Mouse (Mus musculus) heart, adult 8-10 months (tissue): Measurements from ENCODE around the gene Nrsn2. TPM values are rescaled to one million over a fixed set of nuclear protein-coding genes. Genes with fewer than 3 reads are reported as not detected.

Experiments
- DNase-seq: peaks from one replicate; pipeline ENCODE4 v3.0.0; 2022; ENCODE audit warnings: low spot score
- total RNA-seq, 4 experiments: library from RNA; stranded (reverse); gene quantifications; 2 replicates each; pipeline ENCODE4 v1.2.4; 2022

Nrsn2 gene
- total RNA-seq, 4 experiments from 2014 or later: not detected

DNA sequence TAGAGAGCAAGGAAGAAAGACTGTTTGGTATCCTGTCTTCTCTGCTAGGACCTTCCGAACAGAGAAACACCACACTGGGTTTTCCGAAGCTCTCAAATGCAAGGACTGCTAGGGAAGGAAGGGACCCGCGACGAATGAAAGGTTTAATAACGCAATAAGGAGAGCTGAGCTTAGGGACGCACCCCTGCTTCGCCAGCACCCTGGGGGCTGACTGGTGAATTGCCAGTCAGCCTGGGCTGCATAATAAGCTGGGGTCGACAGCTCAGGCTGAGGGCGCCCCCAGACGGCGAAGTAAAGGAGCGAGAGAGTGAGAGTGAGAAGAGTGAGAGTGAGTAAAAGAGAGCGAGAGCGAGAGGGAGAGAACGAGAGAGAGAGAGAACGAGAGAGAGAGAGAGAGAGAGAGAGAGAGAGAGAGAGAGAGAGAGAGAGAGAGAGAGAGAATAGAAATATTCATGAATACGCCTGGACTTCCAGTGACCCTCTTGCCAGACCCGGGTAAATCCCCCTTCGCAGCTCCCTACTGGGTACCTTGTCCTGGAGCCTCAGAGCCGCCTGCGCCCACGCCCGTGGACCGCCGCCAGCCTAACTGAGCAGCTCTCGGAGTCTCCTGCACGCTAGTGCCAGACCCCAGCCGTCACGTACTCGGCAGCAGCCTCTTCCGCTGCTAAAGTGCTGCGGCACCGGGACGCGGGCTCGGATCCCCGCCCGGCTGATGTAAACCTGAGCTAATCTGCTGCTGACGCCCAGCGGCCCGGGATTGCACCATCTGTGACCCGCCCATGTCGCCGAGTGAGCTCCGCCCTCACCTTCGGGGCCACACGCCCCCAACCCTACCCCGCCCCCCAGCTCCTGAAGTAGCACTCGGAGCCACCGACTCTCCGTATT is 32.9 kb downstream of the Nrsn2 start, which contains the start of gene Trib3:
Gene Trib3 (minus strand): TSS at position 704 of the 885 bp plus-strand sequence.
- peak; percentile 74 for DNase-seq

DNA sequence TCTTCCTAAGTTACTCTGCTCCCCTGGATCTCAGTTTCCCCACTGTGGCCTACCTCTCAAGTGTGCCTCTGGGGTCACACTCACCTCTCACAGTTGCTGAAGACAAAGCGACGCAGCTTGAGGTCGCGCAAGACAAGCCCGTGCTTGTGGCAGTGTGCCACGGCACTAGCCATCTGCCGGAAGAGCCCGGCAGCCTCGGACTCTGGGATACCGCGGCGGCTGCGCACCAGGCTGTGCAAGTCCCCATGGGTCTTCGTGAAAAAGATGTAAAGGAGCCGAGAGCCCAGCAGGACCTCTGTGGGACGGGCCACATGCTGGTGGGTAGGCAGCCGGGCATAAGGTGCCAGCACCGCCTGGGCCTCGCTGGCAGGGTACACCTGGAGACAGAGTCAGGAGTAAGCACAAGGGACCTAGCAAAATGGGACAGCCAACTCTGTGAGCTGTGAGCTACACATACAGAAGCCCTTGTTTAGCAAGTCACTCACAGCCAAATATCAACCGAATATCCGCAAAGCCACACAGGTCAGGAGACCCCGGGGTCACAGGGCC is 36.7 kb downstream of the Nrsn2 start:
- no peak for DNase-seq

GRCm38 (mm10) chr2:152338319-152338718 is 38.1 kb downstream of the Nrsn2 start:
- DNase-seq: no peak

DNA sequence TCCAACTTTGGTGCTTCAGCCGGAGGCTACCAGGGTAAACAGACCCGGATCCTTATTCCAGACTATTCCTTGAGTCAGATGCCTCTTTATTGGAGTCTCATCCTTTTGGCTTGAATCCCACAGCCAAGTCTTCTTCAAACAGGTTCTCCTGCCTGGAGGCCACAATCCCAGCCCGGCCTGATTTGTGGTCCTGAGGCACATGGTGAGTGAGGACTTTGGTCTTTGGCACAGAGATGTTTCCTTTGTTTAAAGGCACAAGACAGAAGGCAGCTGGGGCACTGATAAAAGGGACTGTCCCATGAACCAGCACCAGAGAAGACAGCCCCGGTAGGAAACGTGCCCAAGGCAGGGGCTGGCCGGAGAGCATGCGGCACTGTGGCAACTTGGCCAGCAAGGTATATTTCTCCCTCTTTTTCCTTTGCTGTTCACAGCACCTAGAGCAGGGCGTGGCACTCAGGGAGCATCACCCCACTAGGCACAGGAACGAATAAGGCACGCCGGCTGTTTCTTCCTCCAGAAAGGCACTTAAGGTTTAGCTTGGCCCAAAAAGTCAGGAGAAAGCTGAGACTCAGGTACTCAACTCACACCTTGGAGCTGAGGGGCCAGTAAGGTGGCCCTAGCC is 38.7 kb downstream of the Nrsn2 start:
- DNase-seq: no peak

DNA sequence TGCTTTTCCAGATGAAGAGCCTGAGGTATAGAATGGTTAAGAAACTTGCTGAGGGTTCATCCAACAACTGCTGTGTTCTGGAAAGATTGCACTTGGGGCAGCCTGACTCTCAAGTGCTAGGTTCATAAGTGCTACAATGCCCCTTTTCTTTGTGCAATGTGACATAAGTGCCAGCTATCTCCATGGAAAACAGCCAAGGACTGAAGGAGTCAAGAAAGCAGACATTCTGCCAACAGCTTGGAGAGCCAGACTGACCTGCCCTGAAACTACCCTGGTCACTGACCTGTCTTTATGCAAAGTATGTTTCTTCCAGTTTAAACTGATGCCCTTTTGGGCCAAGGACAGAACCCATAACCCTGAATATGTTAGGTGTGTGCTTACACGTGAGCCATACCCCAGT is 39.6 kb downstream of the Nrsn2 start:
- no peak for DNase-seq

- no peak for DNase-seq
Observed at GRCm38 (mm10) chr2:152335289-152335820, 41.1 kb downstream of the Nrsn2 start.

- no peak for DNase-seq
Observed at GRCm38 (mm10) chr2:152333345-152334006, 43.0 kb downstream of the Nrsn2 start.

DNA sequence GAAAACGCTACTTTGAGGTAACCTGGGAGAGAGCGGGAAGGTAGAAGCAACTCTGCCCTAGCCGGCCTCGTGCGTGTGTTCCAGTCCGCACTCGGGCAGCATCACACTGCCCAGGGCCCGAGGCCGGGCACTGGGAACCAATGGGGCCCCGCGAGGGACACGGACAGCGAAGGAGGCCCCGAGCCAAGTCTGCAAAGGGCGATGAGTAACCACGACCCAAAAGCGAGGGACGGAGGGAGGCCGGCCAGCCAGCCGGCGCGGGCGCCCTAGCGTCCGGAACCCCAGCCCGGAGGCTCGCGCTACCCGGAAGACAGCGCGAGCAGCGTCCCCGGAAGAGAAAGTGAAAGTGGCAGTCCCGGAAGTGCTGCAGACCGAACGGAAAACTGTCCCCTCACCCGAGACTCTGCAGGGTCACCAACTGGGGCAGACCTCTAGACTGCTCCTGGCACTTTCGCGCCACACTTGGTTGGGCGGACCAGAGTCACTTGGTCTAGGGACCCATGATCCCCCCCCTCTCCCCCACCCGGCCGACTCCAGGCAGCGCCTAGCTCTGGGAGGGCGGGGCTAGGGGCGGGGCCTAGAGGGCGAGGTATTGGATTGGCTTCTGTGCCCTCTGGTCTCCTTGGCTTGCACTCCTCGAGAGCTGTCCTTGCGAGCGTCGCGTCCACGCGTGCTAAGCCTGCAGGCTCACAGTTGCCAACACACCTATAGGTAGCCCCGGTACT is 44.2 kb downstream of the Nrsn2 start, which contains the start of gene Rbck1:
Gene Rbck1 (minus strand): TSS at position 553 of the 725 bp plus-strand sequence.
- DNase-seq: peak; percentile 89

DNA sequence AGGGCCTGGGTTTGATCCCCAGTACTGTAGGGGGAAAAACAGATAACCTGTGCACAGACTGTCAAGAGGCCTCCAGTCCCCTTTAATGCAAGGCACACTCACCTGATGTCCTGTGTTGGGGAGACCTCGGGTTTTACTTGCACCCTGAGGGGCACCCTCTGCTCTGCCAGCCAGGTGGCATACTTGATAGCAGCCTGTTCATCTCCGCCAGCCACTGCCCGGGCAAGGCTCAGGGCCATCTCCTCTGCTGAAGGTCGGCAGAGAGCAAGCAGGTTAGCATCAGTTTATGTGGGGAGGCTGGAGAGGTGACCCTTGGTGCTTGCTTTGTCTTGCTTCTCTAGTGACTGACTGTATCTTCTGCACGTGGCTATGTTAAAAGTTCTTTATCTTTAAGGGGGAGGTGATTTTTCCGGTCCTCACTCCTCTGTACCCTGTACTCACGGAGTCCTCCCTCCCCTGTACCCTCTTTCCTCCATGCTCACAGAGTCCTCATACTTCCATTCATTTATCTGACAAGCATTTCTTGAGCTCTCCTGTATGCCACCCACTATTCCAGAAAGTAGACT is 45.5 kb downstream of the Nrsn2 start:
- no peak for DNase-seq

GRCm38 (mm10) chr2:152327980-152328379 is 48.5 kb downstream of the Nrsn2 start:
- DNase-seq: peak; percentile 48

DNA sequence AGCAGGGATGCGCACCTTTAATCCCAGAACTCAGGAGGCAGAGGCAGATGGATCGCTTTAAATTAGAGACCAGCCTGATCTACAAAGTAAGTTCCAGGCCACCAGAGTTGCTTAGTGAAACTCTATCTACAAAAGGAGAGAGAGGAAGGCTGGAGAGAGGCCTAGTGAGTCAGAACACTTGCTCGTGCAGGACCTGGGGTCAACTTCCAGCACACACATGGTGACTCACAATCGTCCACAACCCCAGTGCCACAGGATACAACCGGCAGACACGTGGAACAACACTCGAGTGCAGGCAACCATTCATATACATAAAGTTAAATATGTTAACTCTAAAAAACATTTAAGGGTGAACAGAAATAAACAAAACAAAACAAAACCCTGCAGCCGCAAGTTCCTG is 49.8 kb downstream of the Nrsn2 start:
- DNase-seq: no peak

DNA sequence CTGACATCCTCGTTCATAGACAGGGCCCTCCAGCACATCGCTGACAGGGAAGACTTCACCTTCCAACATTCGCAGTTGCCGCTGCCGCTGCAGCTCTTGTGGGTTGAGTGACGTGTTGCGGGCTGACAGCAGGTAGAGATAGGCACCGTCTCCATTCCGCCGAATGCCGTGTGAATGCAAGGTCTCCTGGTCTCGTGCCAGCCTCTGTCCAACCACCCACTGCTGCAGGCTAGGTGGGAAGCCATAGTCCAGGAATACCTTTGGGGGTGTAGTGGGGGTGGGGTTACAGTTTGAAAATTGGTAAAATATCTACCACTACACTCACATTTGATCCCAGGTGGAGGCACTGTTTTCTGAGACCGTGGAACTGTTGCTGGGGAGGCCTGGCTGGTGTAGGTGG is 50.3 kb downstream of the Nrsn2 start:
- DNase-seq: no peak

DNA sequence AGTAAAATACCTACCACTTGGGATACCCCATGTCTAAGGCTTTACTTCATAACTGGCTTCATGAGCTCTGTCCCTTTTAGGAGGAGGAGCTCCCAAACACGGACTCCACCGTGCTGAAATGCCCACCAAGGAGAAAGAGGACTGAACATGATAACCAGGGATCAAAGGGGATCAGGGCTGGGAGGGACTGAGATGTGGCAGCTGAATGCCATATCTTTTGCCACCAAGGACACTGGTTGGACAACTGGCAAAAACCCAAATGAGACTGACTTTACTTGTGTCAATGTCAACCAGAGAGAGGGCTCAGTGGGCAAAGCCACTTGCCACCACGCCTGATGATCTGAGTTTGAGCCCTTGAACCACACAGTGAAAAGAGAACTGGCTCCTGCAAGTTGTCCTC is 51.6 kb downstream of the Nrsn2 start:
- no peak for DNase-seq

DNA sequence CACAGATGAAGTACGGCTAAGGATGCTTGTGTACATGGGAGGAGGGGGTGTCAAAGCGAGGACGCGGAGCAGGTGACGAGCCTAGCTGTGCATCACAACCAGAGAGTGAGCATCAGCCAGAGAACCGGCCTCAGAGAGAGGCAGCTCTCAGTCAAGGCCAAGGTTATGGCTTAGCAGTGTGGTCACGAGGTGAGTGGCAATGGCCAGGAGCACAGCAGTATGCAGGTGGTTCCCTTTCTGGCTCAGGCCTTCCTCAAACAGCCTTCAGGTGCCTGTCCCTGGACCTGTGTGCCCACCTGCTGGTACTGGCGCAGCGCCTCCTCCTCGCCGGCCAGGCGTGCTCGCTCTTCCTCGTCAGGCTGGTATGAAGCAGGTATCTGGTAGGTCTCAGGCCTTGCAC is 52.5 kb downstream of the Nrsn2 start:
- DNase-seq: no peak

GRCm38 (mm10) chr2:152322198-152322597 is 54.2 kb downstream of the Nrsn2 start:
- no peak for DNase-seq

- DNase-seq: no peak
Observed at GRCm38 (mm10) chr2:152321558-152321957, 54.9 kb downstream of the Nrsn2 start.

Other genes with a start within 250 kb of the Nrsn2 start
- 10 to 100 TPM; 21.1 to 47.5 (median 28.5) TPM for gene Tcf15, start 233.1 kb downstream of the Nrsn2 start, total RNA-seq
- gene Csnk2a1, start 149.8 kb downstream of the Nrsn2 start, total RNA-seq: 100 to 1,000 TPM in 2 of 4 experiments, 10 to 100 TPM in 2; 92.9 to 115 (median 101) TPM
- 10 to 100 TPM; 37.1 to 41.9 (median 37.5) TPM for gene Tbc1d20, start 82.8 kb downstream of the Nrsn2 start, total RNA-seq
- 10 to 100 TPM; 36.1 to 51.7 (median 47.6) TPM for gene Rbck1, start 44.0 kb downstream of the Nrsn2 start, total RNA-seq
- 1 to 10 TPM; 3.3 to 4.2 (median 4.1) TPM for gene Trib3, start 32.6 kb downstream of the Nrsn2 start, total RNA-seq
- 1 to 10 TPM; 5.5 to 8.5 (median 7.0) TPM for gene Sox12, start 21.4 kb upstream of the Nrsn2 start, total RNA-seq
- gene Zcchc3, start 38.4 kb upstream of the Nrsn2 start, total RNA-seq: 1 to 10 TPM; 5.8 to 7.6 (median 6.4) TPM
- gene 6820408C15Rik, start 38.9 kb upstream of the Nrsn2 start, total RNA-seq: 1 to 10 TPM; 1.5 to 2.9 (median 2.3) TPM
- gene Defb23, start 88.0 kb upstream of the Nrsn2 start, total RNA-seq: not detected
- not detected for gene Defb20, start 100.4 kb upstream of the Nrsn2 start, total RNA-seq
- gene Defb22, start 113.5 kb upstream of the Nrsn2 start, total RNA-seq: not detected
- gene Defb26, start 135.1 kb upstream of the Nrsn2 start, total RNA-seq: not detected
- not detected for gene Defb28, start 141.6 kb upstream of the Nrsn2 start, total RNA-seq
- gene Defb29, start 163.5 kb upstream of the Nrsn2 start, total RNA-seq: not detected
- gene Gm17416, start 192.7 kb upstream of the Nrsn2 start, total RNA-seq: not detected
- not detected for gene Defb21, start 196.1 kb upstream of the Nrsn2 start, total RNA-seq
- under 1 TPM in 1 of 4 experiments, not detected in 3; 0.81 TPM for gene Defb19, start 203.7 kb upstream of the Nrsn2 start, total RNA-seq
- not detected for gene Defb45, start 222.8 kb upstream of the Nrsn2 start, total RNA-seq
- gene Defb36, start 227.7 kb upstream of the Nrsn2 start, total RNA-seq: not detected
- gene Defb25, start 246.4 kb upstream of the Nrsn2 start, total RNA-seq: not detected